Mouse (Mus musculus): ENCODE results near the gene Luc7l2.

DNA sequence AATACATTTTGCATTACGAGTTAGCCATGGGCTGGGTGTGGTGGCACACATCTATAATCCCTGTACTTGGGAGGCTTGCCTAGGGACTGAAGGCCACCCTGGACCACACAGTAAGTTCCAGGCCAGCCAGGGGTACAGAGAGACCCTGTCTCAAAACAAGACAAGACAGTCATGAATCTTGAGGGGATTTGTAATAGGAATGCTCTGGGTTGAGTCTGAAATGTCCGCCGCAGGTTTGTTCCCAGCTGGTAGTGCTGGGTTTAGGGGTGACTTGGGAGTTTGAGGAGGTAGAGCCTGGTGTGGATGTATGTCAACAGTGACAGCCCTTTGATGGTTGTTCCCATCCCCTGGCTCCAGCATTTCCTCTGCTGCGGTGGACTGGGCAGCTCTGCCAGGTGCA lies 75.9 kb downstream of the Luc7l2 start:
- TF ChIP-seq CTCF (IDR thresholded peaks at IDR 0.05; ENCODE audit: insufficient read depth, low read length) (no peak), POLR2A (IDR thresholded peaks at IDR 0.05; ENCODE audit: borderline replicate concordance, extremely low read depth, low read depth, low read length) (no peak)

Measured in lung, adult 2 months (tissue).